Mouse (Mus musculus): ENCODE results near the gene Sesn1.

Gene Sesn1

GRCm38 (mm10) chr10:41875624-41876023, 65.9 kb downstream of the Sesn1 start:
- no peak for DNase-seq

GRCm38 (mm10) chr10:41878344-41878743, 68.6 kb downstream of the Sesn1 start:
- no peak for DNase-seq

GRCm38 (mm10) chr10:41879675-41880074, 69.9 kb downstream of the Sesn1 start:
- no peak for DNase-seq

GRCm38 (mm10) chr10:41880206-41880605, 70.5 kb downstream of the Sesn1 start:
- DNase-seq = no peak

GRCm38 (mm10) chr10:41880777-41881176, 71.0 kb downstream of the Sesn1 start:
- no peak for DNase-seq

GRCm38 (mm10) chr10:41881438-41881837, 71.7 kb downstream of the Sesn1 start:
- DNase-seq = no peak

- no peak for DNase-seq
Measured at GRCm38 (mm10) chr10:41883741-41884575, 74.2 kb downstream of the Sesn1 start.

- peak; percentile 96 to 99 for DNase-seq
Measured at GRCm38 (mm10) chr10:41887080-41887821, 77.5 kb downstream of the Sesn1 start.

GRCm38 (mm10) chr10:41888365-41888941, 78.7 kb downstream of the Sesn1 start:
- DNase-seq = no peak

GRCm38 (mm10) chr10:41889566-41889965, 79.8 kb downstream of the Sesn1 start:
- no peak for DNase-seq

- no peak for DNase-seq
Measured at GRCm38 (mm10) chr10:41890537-41890936, 80.8 kb downstream of the Sesn1 start.

- DNase-seq = no peak
Measured at GRCm38 (mm10) chr10:41891312-41891711, 81.6 kb downstream of the Sesn1 start.

GRCm38 (mm10) chr10:41893433-41894411, 84.0 kb downstream of the Sesn1 start:
- no peak for DNase-seq

- no peak for DNase-seq
Measured at GRCm38 (mm10) chr10:41896425-41896824, 86.7 kb downstream of the Sesn1 start.

GRCm38 (mm10) chr10:41896865-41897264, 87.1 kb downstream of the Sesn1 start:
- DNase-seq = no peak

GRCm38 (mm10) chr10:41901456-41901855, 91.7 kb downstream of the Sesn1 start:
- DNase-seq = no peak

GRCm38 (mm10) chr10:41901864-41902263, 92.1 kb downstream of the Sesn1 start:
- peak; percentile 81 to 82 for DNase-seq

- no peak for DNase-seq
Measured at GRCm38 (mm10) chr10:41907473-41907872, 97.7 kb downstream of the Sesn1 start.

- no peak for DNase-seq
Measured at GRCm38 (mm10) chr10:41907950-41908349, 98.2 kb downstream of the Sesn1 start.

GRCm38 (mm10) chr10:41908899-41909298, 99.2 kb downstream of the Sesn1 start:
- DNase-seq = no peak

- DNase-seq = no peak
Measured at GRCm38 (mm10) chr10:41912290-41912994, 102.7 kb downstream of the Sesn1 start.

- DNase-seq = no peak
Measured at GRCm38 (mm10) chr10:41926726-41927125, 117.0 kb downstream of the Sesn1 start.

All from cerebellum, postnatal 36 days (tissue).